Mouse (Mus musculus): ENCODE results near the gene Hoxc9.

Hoxc9 gene

GRCm38 (mm10) chr15:103001370-103001769 lies 25.1 kb downstream of the Hoxc9 start:
- DNase-seq = no peak

DNA sequence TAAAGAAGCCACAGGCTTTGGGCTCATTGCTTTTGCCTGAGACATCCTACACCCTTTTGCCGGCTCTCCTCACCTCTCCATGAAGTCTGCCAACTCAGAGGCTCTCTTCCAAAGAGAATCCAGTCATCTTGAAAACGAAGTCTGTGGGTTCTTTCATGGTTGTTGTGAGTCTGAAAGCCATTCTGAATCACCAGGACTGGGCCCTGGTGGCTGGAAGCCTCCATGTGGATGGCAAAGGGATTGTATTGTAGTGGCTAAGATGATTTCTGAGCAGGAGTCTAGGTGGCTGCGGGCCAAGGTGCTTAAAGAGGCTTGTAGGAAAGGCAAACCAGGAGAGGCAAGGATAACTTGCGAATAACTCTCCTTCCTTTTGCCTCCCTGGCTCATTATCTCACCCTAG lies 25.9 kb downstream of the Hoxc9 start:
- no peak for DNase-seq

DNA sequence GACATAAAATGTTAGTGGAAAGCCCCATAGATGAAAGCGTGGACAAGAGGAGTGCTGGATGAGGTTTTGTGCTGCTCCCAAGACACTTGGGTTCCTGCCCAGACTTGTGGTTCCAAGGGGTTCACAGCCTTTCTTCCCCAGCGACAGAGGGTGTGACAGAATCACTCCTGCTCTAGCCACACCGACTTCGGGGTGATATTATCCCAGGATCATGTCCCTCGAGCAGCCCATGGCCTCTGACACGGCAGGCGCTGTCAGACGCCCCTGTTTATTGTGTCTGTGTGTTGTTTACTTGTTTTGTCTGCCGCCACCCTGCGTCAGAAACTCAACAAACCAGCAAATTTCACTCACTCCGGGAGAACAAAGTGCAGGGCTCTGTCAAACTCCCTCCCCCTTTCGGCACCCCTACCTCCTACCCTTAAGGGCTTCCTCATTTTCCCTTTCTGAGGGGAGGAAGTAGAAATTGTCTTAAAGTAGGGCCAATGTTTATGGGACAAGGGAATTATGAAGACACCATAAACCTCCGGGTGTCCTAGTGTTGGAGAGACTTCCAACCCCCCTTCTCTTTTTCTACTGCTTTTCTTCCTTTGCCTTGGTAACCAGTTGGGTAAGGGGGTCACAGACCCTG lies 26.7 kb downstream of the Hoxc9 start:
- no peak for DNase-seq

DNA sequence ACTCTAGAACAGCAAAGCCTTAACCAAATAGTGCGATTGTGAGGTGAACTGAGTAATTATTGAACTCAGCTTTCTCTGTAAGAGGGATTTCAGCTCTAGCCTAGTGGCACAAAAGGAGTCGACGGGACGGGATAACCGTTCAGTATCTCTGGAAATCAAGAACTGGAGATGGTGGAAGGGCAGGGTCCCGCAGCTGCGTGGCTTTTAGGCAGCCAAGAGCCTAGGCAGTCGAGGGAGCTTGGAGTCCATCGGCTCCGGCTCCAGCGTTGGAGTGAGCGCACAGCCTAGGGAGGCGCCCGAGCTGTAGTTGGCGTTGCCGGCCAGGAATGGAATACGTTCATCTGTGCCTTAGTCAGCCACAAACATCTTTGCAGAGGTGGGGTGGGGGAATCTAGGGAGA lies 29.1 kb downstream of the Hoxc9 start:
- DNase-seq = no peak

DNA sequence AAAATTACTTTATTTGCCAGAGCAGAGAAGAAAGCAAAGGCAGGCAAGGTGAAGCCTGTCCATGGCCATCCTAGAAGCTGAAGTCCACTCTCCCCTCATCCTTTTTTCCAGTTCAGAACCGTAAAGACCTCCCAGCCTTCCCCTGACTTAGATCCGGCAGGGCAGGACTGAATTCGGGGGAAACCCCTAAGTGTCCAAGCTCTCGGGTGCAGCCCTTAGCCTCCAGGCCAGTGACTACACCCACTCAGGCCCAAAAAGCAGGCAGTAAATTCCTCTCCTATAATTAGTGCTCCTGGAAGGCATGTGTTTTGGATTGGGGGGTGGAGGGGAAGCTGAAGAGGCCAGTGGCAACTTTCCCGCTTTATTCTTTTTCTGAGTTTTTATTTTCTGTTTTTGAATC lies 29.6 kb downstream of the Hoxc9 start:
- DNase-seq = no peak

DNA sequence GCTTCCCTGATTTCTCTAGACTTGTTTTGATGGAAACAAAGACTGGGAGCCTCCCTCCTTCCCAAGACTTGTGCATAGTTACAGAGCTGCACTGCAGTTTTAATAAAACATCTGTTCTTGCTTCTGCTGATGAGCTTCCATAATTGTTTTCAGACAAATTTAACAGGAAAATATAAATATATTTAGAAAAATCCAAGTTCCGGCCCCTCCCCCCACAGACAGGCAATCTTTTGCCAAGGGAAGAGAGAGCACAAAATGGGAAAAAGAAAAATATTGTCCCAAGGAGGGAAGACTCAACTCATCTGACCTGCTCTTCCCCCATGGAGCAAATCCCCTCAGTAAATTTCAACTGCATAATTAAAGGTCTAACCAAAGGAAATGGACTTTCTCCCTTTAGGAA lies 30.1 kb downstream of the Hoxc9 start:
- DNase-seq = no peak

DNA sequence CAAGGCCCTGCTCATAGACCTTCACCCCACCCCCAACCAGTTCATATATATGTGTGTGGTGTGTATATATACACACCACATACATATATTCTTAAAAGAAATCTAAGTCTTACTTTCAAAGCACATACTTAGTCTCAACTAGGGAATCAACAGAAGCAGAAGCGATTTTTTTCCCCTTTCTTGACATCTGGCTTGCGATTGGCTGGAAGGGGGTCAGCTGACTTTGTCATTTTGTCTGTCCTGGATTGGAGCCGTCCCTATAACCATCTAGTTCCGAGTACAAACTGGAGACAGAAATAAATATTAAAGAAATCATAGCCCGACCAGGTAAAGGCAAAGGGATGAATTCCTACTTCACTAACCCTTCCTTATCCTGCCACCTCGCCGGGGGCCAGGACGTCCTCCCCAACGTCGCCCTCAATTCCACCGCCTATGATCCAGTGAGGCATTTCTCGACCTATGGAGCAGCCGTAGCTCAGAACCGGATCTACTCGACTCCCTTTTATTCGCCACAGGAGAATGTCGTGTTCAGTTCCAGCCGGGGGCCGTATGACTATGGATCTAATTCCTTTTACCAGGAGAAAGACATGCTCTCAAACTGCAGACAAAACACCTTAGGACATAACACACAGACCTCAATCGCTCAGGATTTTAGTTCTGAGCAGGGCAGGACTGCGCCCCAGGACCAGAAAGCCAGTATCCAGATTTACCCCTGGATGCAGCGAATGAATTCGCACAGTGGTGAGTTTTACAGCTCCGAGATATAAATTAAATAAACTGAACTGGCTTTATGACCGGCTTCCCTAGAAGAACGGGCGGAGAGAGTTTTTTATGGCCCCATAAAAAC lies 33.2 kb downstream of the Hoxc9 start:
- no peak for DNase-seq

GRCm38 (mm10) chr15:103010112-103010846 lies 34.0 kb downstream of the Hoxc9 start:
- no peak for DNase-seq

DNA sequence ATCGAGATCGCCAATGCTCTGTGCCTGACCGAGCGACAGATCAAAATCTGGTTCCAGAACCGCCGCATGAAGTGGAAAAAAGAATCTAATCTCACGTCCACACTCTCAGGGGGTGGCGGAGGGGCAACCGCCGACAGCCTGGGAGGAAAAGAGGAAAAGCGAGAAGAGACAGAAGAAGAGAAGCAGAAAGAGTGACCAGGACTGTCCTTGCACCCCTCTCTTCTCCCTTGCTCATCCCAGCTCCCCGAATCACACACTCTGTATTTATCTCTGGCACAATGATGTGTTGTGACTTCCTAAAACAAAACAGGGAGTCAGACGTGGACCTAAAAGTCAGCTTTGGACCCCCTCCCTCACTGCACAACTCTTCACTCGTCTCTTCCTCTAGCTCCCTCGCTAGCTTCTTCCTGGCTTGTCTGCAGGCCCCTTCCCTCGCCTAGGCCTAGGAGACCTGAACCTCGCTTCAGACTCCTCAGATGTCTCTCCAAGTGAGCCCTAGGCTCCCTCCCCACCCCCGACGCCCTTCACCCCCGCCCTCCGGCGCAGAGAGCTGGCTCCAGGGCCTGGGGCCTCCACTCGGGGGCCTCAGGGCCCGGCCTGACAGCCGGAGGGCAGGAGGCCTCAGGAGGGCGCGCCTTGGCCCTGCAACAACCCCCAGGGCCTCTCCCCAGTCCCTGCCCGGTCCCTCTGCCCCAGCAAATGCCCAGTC lies 34.8 kb downstream of the Hoxc9 start:
- no peak for DNase-seq

DNA sequence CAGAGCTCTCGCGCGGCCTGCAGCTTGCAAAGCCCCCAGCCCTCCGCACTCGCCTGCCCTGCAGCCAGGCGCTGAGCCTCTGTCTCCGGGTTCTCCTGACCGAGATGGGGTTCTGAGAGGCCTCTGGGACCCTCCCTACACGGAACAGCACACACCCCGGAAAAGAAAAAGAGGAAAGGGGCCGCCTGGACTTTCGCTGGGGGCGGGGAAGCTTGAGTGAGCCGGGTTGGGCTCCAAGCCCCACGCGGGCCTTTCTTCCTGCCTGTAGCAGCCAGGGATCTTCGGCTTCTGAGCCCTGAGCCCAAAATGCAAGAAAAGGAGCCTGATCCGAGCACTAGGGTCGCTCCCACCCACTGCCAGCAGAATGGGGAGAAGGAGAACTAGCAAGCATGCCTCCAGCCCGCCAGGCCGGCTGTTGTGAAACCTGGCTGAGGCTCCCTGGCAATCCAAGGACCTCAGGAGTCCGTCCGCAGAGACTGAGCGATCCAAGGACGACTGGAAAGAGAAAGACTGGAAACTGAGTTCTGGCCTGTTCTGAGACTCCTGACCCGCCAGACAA lies 35.8 kb downstream of the Hoxc9 start:
- no peak for DNase-seq

- DNase-seq = peak; percentile 56
Measured at GRCm38 (mm10) chr15:103013238-103013984, 37.2 kb downstream of the Hoxc9 start.

DNA sequence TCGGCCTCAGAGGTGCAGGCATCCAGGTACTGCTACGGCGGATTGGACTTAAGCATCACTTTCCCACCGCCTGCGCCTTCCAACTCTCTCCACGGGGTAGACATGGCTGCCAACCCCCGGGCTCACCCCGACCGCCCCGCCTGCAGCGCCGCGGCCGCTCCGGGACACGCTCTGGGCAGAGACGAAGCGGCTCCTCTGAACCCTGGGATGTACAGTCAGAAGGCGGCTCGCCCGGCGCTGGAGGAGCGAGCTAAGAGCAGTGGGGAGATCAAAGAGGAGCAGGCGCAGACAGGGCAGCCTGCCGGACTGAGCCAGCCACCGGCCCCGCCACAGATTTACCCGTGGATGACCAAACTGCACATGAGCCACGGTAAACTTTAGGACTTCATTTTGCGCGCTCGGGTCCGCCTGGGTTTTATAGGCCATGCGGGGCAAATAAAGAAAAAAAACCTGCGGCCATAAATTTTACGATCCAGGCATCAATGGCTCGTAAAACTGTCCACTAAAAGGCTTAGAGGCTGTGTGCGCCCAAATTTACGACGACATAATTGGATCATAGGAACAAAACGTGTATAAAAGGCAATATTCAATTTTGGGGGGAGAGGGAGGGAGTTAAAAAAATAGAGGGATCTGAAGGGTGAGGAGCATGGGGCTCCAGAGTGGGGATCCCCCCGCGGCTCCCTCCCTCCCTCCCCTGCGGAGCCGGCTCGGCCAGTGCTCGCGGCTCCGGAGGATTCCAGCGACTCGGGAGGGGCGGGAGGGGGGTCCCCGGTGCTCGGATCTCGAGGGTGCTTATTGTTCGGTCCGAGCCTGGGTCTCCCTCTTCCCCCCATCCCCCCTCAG lies 38.1 kb downstream of the Hoxc9 start:
- DNase-seq = peak; percentile 42

- no peak for DNase-seq
Measured at GRCm38 (mm10) chr15:103015009-103015399, 38.8 kb downstream of the Hoxc9 start.

DNA sequence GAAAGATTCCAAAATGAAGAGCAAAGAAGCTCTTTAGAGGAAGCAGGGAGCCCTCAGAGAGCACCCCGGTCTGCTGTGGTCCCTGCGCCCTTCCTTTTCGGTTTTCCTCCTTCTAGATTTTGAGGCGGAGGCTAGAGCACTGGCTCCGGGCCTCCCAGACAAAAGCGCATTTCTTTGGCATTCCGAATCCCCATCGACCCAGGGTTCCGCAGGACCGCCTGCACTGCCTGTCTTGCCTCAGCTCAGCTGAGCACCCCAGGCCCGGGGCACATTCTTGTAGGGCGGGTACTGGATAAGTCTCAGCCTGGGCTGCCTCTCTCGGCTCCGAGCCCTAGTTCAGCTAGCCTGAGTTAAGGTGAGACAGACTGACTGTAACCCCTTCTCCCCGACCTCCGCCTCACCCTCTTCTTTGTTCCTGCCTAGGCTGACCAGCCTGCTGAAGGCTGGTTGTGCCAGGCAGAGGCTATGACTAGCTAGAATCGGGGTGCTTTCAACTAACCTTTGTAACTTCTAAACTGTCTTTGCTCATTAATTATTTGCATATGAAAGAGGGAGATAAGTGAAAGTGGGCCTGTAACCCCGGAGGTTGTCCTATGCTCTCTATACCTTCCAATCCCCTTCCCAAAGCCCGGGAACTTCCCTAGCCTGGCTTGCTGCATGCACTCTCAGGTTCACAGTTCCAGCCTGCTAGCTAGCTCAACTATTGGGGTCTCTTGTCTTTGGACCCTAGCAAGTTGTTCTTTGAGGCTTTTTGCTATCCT lies 39.3 kb downstream of the Hoxc9 start:
- no peak for DNase-seq

DNA sequence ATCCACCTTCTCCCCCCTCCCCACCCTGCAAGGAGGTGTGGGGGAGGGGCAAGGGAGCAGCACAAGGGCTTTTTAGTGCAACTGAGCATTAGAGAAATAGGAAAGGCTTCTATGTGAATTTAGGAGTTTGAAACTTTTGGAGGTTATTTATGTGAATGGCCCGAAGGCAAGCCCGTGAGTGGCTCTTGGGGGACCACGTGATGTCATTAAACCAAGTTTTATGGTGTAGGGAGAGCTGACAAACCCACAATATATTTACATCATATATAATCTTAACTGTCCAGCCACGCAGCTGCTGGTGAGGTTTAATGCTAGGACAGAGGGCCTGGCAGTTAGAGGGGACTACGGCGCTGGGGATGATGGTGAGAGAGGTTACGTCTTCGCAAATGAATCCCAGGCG lies 42.4 kb downstream of the Hoxc9 start, which contains the start of gene Hoxc4:
Gene Hoxc4, plus strand, starts transcription at position 299 of the 400 bp plus-strand sequence.
- DNase-seq = no peak

GRCm38 (mm10) chr15:103020899-103021418 lies 44.7 kb downstream of the Hoxc9 start:
- no peak for DNase-seq

DNA sequence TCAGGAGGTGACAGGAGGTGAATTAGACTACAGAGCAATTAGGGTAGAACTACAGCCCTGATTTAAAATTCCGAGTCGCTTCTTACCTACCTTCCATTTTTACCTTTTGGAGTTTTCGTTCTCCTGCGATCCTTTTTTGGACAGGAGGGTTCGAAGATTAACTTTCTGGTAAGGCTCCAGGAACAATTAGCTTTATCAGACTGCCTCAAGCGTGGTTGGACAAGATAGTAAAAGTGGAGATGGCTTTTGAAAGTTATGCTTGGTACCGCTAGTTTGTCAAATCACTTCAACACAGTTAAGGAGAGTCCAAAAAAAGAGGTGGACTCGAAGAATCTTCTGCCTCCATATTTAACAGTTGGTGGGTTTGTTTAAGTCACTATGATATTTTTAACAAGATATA lies 45.3 kb downstream of the Hoxc9 start:
- no peak for DNase-seq

- no peak for DNase-seq
Measured at GRCm38 (mm10) chr15:103024131-103024530, 47.9 kb downstream of the Hoxc9 start.

- no peak for DNase-seq
Measured at GRCm38 (mm10) chr15:103027266-103028235, 51.3 kb downstream of the Hoxc9 start.
